Mouse (Mus musculus): ENCODE results near the gene Gas8. TPM values are rescaled to one million over a fixed set of nuclear protein-coding genes. Genes with fewer than 3 reads are reported as not detected.

Gas8 gene
- polyA plus RNA-seq, 1 experiment from 2014 or later, result 3.3 TPM

Other genes starting within 250 kb of the Gas8 start
- 15.5 and 16.7 TPM in 2 replicates for gene Fanca, start 200.3 kb upstream of the Gas8 start, polyA plus RNA-seq (2015; fragmentation: Nextera tagmentation; extraction: Ambion mirVana)
- 3.0 and 3.4 TPM in 2 replicates for gene Spire2, start 186.1 kb upstream of the Gas8 start, polyA plus RNA-seq (2015; fragmentation: Nextera tagmentation; extraction: Ambion mirVana)
- 50.6 and 54.5 TPM in 2 replicates for gene Tcf25, start 145.1 kb upstream of the Gas8 start, polyA plus RNA-seq (2015; fragmentation: Nextera tagmentation; extraction: Ambion mirVana)
- gene Mc1r, start 111.7 kb upstream of the Gas8 start, polyA plus RNA-seq (2015; fragmentation: Nextera tagmentation; extraction: Ambion mirVana), result not detected in 2 replicates
- gene Tubb3, start 107.4 kb upstream of the Gas8 start, polyA plus RNA-seq (2015; fragmentation: Nextera tagmentation; extraction: Ambion mirVana), result 0.67 and 0.99 TPM in 2 replicates
- 11.7 and 11.9 TPM in 2 replicates for gene Def8, start 95.3 kb upstream of the Gas8 start, polyA plus RNA-seq (2015; fragmentation: Nextera tagmentation; extraction: Ambion mirVana)
- gene Afg3l1, start 40.9 kb upstream of the Gas8 start, polyA plus RNA-seq (2015; fragmentation: Nextera tagmentation; extraction: Ambion mirVana), result 22.2 and 24.2 TPM in 2 replicates
- 0.24 TPM in 2 replicates for gene Dbndd1, start 3.4 kb upstream of the Gas8 start, polyA plus RNA-seq (2015; fragmentation: Nextera tagmentation; extraction: Ambion mirVana)
- 1.7 TPM in 2 replicates for gene Rhou, start 135.1 kb downstream of the Gas8 start, polyA plus RNA-seq (2015; fragmentation: Nextera tagmentation; extraction: Ambion mirVana)